Mouse (Mus musculus): ENCODE measurements around the gene Pzp.

DNA sequence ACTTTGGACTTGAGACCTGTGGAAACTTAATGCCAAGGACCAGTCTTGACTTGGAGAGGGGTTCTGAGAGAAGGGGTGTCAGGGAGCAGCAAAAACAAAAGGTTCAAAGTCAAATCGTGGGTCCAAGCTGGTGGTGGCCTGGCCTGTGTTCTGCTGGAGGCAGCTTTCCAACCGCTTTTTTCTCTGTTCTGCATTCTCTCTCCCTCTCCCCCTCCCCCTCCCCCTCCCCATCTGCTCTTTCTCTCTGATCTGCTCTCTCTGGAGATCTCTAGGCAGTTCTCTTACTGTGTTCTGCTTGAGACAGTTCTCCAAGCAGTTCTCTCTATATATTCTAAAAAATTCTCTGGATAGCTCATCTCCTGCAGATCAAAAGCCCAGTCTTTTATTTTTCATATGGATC is 66.2 kb downstream of the Pzp start:
- TF ChIP-seq CTCF (conservative IDR thresholded peaks at IDR 0.05; ENCODE audit: low read length) (no peak), POU5F1 (IDR thresholded peaks at IDR 0.05; ENCODE audit: borderline replicate concordance, low read length) (no peak), NANOG (IDR thresholded peaks at IDR 0.05; ENCODE audit: borderline replicate concordance, low read length) (no peak)
